Mouse (Mus musculus): ENCODE measurements at regions not wholly inside any gene's neighbourhood (a gene's known extent, or its start where the extent isn't known, plus 50 kb on each side); places are given as distances from the start of the nearest gene placed in this dataset.

- no peak for DNase-seq (ENCODE audit: low spot score in 2 of 2)
Measured at GRCm38 (mm10) chr13:31166286-31166685, 192.3 kb downstream of the Gm5447 start.

- DNase-seq (ENCODE audit: low spot score in 2 of 2), result no peak
Measured at GRCm38 (mm10) chr13:31168854-31169253, 194.8 kb downstream of the Gm5447 start.

DNA sequence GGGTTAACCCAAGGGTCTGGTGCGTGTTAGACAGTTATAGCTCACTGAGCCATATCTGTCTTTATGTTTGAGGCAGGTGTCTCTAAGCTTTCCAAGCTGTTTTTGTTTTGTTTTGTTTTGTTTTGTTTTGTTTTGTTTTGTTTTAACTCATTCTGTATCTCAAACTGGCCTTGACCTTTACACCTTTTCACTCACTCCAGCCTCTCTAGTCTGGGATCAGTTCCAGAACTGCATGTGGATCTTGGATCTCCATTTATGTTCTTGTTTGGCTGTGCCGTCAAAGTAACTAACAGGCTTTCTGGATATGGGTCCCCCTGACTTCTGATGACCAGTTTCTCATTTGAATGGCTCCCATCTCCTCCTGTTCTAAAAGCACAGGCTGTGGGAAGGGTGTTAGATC lies 197.7 kb downstream of the Gm5447 start:
- DNase-seq (ENCODE audit: low spot score in 2 of 2), result no peak

DNA sequence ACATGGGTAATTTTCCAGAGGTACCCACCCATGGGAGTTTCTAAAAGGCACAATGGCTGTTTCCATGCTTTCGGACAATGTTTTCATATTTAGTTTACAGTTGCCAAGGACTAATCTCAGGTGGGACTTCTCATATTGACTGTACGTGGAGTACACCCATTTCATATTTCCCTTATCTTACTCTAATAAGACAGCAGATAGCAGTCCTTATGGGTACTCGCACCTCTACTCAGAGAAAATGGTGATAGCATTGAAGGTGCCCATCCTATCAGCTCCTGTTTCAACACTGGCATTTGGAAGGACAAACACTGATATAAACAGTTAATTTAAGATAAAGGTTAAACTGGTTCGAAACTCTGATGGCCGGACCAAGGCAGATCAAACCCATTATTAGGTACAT lies 198.6 kb downstream of the Gm5447 start:
- no peak for DNase-seq (ENCODE audit: low spot score in 2 of 2)

DNA sequence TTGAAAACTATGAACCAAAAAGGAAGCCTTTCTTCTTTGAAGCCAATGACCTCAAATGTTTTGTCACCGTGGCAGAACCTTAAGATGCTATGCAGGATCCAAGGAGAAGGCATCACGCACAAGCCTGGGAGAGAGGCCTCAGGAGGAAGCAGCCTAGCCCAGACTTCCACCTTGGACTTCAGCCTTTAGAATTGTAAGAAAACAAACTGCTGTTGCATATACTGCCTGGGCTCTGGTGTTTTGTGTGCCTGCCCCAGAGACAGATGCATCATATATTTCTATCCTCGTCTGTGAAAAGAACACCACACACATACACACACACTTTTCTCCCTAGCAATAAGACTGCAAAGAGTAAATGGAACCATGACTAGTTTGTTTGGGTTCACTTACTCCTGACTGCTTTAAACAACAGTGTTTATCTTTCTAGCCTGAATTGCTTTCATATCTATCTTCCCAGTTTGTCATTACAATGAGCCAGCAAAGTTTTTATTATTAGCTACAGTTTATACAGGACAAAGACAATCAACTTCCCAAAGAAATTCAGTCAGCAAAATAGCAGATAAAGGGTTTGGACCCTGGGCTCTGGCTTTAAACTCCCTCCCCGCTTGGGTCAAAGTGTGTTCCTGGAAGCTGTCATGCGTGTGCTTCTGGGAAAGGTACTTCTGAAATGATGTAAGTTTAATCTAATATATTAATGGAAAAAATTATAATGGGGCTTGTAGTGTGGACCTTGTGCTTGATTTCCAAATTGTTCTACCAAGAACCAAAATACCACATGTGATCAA lies 204.2 kb downstream of the Gm5447 start:
- DNase-seq (ENCODE audit: low spot score in 2 of 2), result no peak

GRCm38 (mm10) chr13:31178964-31179363 lies 205.0 kb downstream of the Gm5447 start:
- no peak for DNase-seq (ENCODE audit: low spot score in 2 of 2)

DNA sequence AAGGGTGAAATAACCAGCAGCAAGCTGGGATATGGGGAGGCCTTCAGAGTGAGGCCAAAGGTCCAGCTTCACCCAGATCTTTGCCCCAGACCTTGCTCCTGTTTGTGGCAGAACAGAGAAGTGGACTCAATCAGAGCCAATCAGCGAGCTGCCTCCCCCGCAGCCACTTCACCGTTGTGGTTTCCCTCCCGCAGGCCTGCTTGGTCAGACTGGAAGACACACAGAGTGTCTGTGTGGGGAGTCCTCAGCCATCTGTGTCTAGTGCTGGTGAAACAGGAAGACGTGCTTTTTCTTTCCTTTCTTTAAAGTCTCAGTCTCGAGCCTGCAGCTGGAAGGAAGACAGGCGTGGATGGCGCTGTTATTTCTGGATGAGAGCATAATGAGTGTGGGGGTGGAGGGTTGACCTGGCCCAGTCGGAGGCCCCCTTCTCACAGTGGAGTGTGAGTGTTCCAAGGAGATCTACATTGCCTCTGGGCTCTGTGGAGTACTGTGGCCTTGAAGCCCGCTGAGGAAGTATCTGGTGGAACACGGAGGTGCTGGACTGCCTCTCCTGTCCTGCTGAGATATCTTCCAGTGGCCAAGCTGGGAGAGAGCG lies 205.5 kb downstream of the Gm5447 start:
- DNase-seq (ENCODE audit: low spot score in 2 of 2), result peak in 1 of 2 experiments; percentile 21

- no peak for DNase-seq (ENCODE audit: low spot score in 2 of 2)
Measured at GRCm38 (mm10) chr13:31181530-31181929, 207.5 kb downstream of the Gm5447 start.

GRCm38 (mm10) chr13:31184845-31185834 lies 211.1 kb downstream of the Gm5447 start:
- no peak for DNase-seq (ENCODE audit: low spot score in 2 of 2)

GRCm38 (mm10) chr13:31186805-31187589 lies 213.0 kb downstream of the Gm5447 start:
- no peak for DNase-seq (ENCODE audit: low spot score in 2 of 2)

DNA sequence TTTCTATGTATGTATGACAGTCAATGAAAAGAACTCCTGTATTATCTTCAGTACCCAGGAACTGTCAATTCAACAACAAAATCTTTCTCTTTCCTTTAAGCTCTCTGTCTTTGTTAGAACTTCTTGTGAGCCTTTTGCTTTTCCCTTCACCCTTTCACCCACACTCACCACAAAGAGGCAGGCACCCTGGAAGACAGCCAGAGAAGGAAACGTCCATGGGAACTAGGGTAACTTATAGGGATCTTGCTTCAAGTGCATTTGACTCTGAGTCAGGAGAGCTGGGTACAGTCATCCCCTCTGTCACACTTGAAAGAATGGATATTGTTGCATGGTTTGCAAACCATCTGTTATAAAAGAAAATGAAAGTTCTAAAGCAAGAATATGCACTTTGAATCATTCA lies 215.1 kb downstream of the Gm5447 start:
- no peak for DNase-seq (ENCODE audit: low spot score in 2 of 2)

- no peak for DNase-seq (ENCODE audit: low spot score in 2 of 2)
Measured at GRCm38 (mm10) chr13:31190036-31190435, 216.0 kb downstream of the Gm5447 start.

- no peak for DNase-seq (ENCODE audit: low spot score in 2 of 2)
Measured at GRCm38 (mm10) chr13:31191344-31192139, 217.5 kb downstream of the Gm5447 start.

DNA sequence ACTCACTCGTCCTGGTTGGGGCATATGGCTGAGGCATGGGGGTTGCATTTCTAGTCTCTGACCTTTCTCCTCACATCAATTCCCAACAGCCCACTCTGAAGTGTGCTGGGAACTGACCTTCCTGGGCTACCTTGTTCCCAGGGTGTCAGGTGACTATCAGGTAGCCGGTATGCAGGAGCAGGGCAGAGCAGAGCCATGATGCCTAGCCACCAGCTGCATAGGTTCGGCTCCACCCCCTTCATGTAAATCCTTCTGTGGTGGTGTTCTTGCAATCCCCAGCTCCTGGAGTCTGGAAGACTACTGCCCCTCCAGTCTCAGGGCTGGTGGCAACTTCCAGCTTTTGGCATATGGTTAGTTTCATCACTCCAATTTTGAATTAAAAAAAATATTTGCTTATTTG lies 221.0 kb downstream of the Gm5447 start:
- no peak for DNase-seq (ENCODE audit: low spot score in 2 of 2)

GRCm38 (mm10) chr13:31196546-31196945 lies 222.5 kb downstream of the Gm5447 start:
- DNase-seq (ENCODE audit: low spot score in 2 of 2), result no peak

GRCm38 (mm10) chr13:31197593-31197992 lies 223.6 kb downstream of the Gm5447 start:
- no peak for DNase-seq (ENCODE audit: low spot score in 2 of 2)

GRCm38 (mm10) chr13:31199384-31199783 lies 225.4 kb downstream of the Gm5447 start:
- DNase-seq (ENCODE audit: low spot score in 2 of 2), result no peak

DNA sequence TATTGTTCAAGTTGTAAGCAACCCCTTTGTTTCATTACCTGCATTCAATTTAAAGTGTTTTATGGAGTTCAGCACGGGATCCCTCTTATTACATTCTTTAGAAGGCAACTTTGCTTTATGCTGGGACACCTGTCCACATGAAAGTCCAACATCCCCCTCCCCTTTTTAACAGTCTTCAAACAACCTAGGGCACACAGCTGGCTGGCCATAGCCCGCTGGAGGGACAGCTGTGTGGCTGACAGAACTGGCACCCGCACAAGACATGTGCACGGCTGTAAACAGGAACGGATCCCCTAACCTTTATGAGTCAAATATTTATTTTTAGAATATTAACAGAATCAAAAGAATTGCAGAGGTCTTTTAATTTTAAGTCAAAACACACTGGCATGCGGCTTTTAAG lies 230.1 kb downstream of the Gm5447 start:
- DNase-seq (ENCODE audit: low spot score in 2 of 2), result no peak

DNA sequence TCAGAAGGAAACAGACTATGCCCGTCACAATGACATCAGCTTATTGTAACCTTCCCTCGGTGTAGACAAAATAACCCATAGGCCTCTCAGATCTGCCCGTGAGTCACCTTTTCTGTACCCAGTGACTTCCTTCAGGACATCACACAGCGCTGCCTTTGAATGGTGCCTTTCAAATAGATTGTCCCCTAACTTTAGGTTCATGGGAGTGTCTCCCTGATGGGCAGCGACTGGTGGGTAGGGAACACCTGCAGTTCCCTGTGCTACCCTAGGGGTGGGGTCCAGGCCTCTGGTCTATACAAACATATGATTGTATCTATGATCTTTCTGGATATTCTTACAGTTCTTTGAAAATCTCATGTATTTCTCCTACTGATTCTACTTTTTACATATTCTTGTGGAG lies 232.4 kb downstream of the Gm5447 start:
- no peak for DNase-seq (ENCODE audit: low spot score in 2 of 2)

DNA sequence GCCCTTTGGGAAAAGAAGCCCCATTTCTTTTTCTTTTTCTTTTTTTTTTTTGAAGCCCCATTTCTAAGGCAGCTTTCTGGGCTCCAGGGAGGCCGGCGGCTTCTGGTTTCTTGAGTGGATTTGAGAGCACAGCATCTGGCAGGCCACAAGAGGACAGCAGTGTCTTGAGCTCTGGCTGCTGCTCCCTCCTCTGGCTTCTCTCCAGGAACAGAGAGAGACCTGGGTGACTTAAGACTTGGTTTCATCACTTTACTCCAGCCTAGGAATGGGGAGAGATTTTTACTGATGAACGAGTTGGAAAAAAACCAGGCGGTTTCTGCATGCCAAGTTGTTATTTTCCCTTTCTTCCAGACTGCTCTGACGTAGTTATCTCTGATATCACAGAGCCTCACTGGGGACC lies 233.7 kb downstream of the Gm5447 start:
- peak in 1 of 2 experiments; percentile 10 for DNase-seq (ENCODE audit: low spot score in 2 of 2)
